Mouse (Mus musculus): ENCODE measurements at regions not wholly inside any gene's neighbourhood (a gene's known extent, or its start where the extent isn't known, plus 50 kb on each side); places are given as distances from the start of the nearest gene placed in this dataset.

DNA sequence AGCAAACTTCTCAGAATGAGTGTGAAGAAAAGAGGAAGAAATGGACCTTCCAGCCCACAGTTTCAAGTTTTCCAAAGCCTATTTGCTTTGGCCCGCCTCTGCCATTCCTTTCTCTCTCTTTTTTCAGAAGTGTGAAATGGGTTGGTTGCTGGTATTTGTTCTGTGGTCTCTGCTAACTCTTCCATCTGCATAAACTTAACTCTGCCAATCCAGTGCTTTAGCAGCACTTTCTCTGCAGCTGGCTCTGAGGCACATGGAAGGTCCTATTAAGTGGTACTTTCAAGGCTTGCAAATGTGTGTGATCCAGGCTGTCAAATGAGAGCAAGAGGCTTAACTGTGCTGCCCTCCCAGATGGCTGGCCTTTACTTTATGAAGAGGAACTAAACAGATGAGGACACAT lies 383.6 kb downstream of the Gm826 start:
- no peak for DNase-seq (ENCODE audit: extremely low read depth)
- Histone ChIP-seq H3K4me3 (replicated peaks in 1 of 3; ENCODE audit: low read depth in 2 of 3, low read length in 2 of 3, poor library complexity in 1 of 3) (no peak overlapping the region), H3K36me3 (replicated peaks in 1 of 2; ENCODE audit: control insufficient read depth in 1 of 2, insufficient read depth in 1 of 2, low read length in 1 of 2) (no peaks in the 10 kb centered on the region), H3K9ac (ENCODE audit: insufficient read depth, low read depth) (no peak overlapping the region), H3K27ac (ENCODE audit: insufficient read depth, low read depth) (no peak overlapping the region), H3K79me2 (replicated peaks; ENCODE audit: control insufficient read depth, extremely low read depth, insufficient read depth, poor library complexity, severe bottlenecking) (no peaks in the 10 kb centered on the region), H3K27me3 (replicated peaks) (peaks cover 33% of the 10 kb centered on the region), H3K4me1 (ENCODE audit: control insufficient read depth in 1 of 2, insufficient read depth in 2 of 2) (no peaks in the 10 kb centered on the region), H3K4me2 (ENCODE audit: insufficient read depth, low read depth, poor library complexity, severe bottlenecking) (no peak overlapping the region), H3K9me3 (replicated peaks; ENCODE audit: low read length) (no peaks in the 10 kb centered on the region)
- dilution Hi-C loops (cut with MboI; ENCODE audit: extremely low pct_ligation_motif_present, extremely low pct_unique_long_range_greater_than_20kb, low sequenced_read_pairs), result no loop called here
- TF ChIP-seq CHD2 (IDR thresholded peaks at IDR 0.05; ENCODE audit: low read length) (no peak), MEF2A (IDR thresholded peaks at IDR 0.05; ENCODE audit: borderline replicate concordance, low read depth, low read length) (no peak), IRF4 (IDR thresholded peaks at IDR 0.05; ENCODE audit: low read depth, low read length) (no peak), SIN3A (IDR thresholded peaks at IDR 0.05; ENCODE audit: low read length) (no peak), ELF1 (IDR thresholded peaks at IDR 0.05; ENCODE audit: low read depth, low read length) (no peak), USF1 (IDR thresholded peaks at IDR 0.05; ENCODE audit: low read depth, low read length) (no peak), POLR2A (IDR thresholded peaks at IDR 0.05; ENCODE audit: low read depth, low read length) (no peak), RCOR1 (conservative IDR thresholded peaks at IDR 0.05; ENCODE audit: low read depth, low read length) (no peak), SMC3 (IDR thresholded peaks at IDR 0.05; ENCODE audit: low read depth, low read length) (no peak), CTCF (conservative IDR thresholded peaks at IDR 0.05 in 1 of 2, IDR thresholded peaks at IDR 0.05 in 1 of 2; ENCODE audit: low read depth in 2 of 2, low read length in 2 of 2) (no peak), USF2 (conservative IDR thresholded peaks at IDR 0.05; ENCODE audit: low read depth, low read length) (no peak), MXI1 (IDR thresholded peaks at IDR 0.05; ENCODE audit: low read depth, low read length) (no peak), EP300 (IDR thresholded peaks at IDR 0.05; ENCODE audit: low read length) (no peak), MAZ (IDR thresholded peaks at IDR 0.05; ENCODE audit: low read depth, low read length) (no peak), JUN (IDR thresholded peaks at IDR 0.05; ENCODE audit: insufficient read depth, low read depth, low read length) (no peak), JUND (conservative IDR thresholded peaks at IDR 0.05; ENCODE audit: low read depth, low read length) (no peak)
- in situ Hi-C loops (cut with MboI; ENCODE audit: low pct_ligation_motif_present, low pct_unique_long_range_greater_than_20kb, low sequenced_read_pairs), result no loop called here

DNA sequence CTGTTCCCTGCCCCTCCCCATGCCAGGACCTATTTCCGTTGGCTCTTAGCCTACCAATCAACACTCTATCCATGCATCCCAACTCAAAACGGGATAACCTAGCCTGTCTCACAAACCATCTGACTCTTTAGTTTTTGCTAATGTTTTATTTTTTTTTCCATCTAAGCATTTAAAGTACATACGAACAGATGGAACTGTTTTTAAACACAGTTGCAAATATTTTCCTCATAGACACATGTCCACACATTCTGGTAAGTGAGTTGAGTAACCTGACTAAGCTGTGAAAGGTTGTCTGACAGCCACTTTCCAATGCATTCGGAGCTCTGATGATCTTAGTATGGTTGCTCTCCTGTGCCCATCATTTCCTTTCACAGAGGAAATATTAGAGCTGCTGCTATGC lies 384.9 kb downstream of the Gm826 start:
- in situ Hi-C loops (cut with MboI; ENCODE audit: low pct_ligation_motif_present, low pct_unique_long_range_greater_than_20kb, low sequenced_read_pairs) (no loop called here), dilution Hi-C loops (cut with MboI; ENCODE audit: extremely low pct_ligation_motif_present, extremely low pct_unique_long_range_greater_than_20kb, low sequenced_read_pairs) (no loop called here)
- Histone ChIP-seq H3K27me3 (replicated peaks) (peaks cover 29% of the 10 kb centered on the region), H3K4me1 (ENCODE audit: control insufficient read depth in 1 of 2, insufficient read depth in 2 of 2) (no peaks in the 10 kb centered on the region), H3K9ac (ENCODE audit: insufficient read depth, low read depth) (no peak overlapping the region), H3K27ac (ENCODE audit: insufficient read depth, low read depth) (no peak overlapping the region), H3K79me2 (replicated peaks; ENCODE audit: control insufficient read depth, extremely low read depth, insufficient read depth, poor library complexity, severe bottlenecking) (no peaks in the 10 kb centered on the region), H3K4me3 (replicated peaks in 1 of 3; ENCODE audit: low read depth in 2 of 3, low read length in 2 of 3, poor library complexity in 1 of 3) (no peak overlapping the region), H3K36me3 (replicated peaks in 1 of 2; ENCODE audit: control insufficient read depth in 1 of 2, insufficient read depth in 1 of 2, low read length in 1 of 2) (no peaks in the 10 kb centered on the region), H3K9me3 (replicated peaks; ENCODE audit: low read length) (no peaks in the 10 kb centered on the region), H3K4me2 (ENCODE audit: insufficient read depth, low read depth, poor library complexity, severe bottlenecking) (no peak overlapping the region)
- no peak for DNase-seq (ENCODE audit: extremely low read depth)
- no peak for TF ChIP-seq IRF4 (IDR thresholded peaks at IDR 0.05; ENCODE audit: low read depth, low read length)
- TF ChIP-seq E2F4 (IDR thresholded peaks at IDR 0.05; ENCODE audit: insufficient replicate concordance, low read depth, low read length), result no peak
- TF ChIP-seq RAD21 (IDR thresholded peaks at IDR 0.05; ENCODE audit: low read depth, low read length), result no peak
- no peak for TF ChIP-seq RCOR1 (conservative IDR thresholded peaks at IDR 0.05; ENCODE audit: low read depth, low read length)
- TF ChIP-seq MYC (IDR thresholded peaks at IDR 0.05; ENCODE audit: low read depth, low read length), result no peak
- no peak for TF ChIP-seq HCFC1 (IDR thresholded peaks at IDR 0.05; ENCODE audit: low read depth, low read length)
- no peak for TF ChIP-seq NRF1 (IDR thresholded peaks at IDR 0.05; ENCODE audit: low read depth, low read length)
- no peak for TF ChIP-seq PAX5 (IDR thresholded peaks at IDR 0.05; ENCODE audit: low read length)
- TF ChIP-seq BHLHE40 (IDR thresholded peaks at IDR 0.05; ENCODE audit: low read depth, low read length), result no peak
- no peak for TF ChIP-seq GABPA (IDR thresholded peaks at IDR 0.05; ENCODE audit: insufficient replicate concordance, low read depth, low read length)
- no peak for TF ChIP-seq NELFE (IDR thresholded peaks at IDR 0.05; ENCODE audit: low read depth, low read length)
- TF ChIP-seq ELF1 (IDR thresholded peaks at IDR 0.05; ENCODE audit: low read depth, low read length), result no peak
